Mouse (Mus musculus): ENCODE data around the gene Mdm4. TPM values are rescaled to one million over a fixed set of nuclear protein-coding genes. Genes with fewer than 3 reads are reported as not detected.

Mdm4 gene
- 40.2 and 45.9 TPM in 2 replicates for polyA plus RNA-seq (2015; fragmentation: Nextera tagmentation; extraction: Ambion mirVana)

DNA sequence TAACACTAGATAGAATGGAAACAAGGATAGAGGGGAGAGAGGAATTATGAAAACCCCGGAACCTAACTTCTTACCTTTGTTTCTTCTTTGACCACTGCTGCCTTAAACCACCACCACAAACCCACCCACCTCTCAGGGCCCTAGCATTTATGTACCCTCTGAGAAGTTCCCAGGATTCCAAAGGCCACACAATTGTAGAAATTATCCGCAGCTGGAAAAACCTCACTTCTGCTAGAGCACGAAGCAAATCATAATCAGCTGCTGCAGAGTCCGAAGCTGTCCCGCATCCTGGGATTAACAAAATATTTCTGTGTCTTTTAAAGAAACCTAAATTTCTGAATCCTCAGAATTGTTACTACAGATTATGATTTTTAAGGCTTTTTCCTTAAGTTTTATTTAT, at the start of gene Mdm4:
TSS of gene Mdm4 (minus strand) at position 101 of the 400 bp plus-strand sequence.
- WGBS: 92% methylated on average over 5 of the region's 5 CpGs

DNA sequence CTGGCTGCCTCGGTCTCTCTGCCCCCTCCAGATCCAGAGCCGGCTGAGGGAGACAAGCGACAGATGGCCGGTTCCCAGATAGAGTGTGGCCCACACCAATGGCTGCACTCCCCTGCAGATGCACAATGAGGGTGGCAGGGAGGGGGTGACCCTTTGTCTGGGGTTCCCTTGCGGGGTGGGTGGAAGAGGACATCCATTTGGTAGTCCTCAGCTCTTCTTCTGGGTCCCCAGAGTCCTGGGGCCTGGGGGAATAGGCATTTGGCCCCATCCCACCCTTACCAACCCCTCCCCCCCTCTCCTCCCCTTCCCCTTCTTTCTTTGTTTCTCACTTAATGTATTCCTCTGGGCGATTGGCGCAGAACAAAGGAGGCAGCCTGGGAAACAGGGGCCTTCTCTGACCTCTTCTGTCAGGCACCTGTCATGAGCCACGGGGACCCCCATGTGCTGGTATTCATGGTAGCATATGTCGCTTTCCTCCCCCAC, 49.8 kb upstream of the Mdm4 start:
- Histone ChIP-seq H3K4me1 (peaks cover 16% of the 10 kb centered on the region), H3K9ac (no peak overlapping the region), H3K27ac (no peak overlapping the region), H3K9me3 (no peaks in the 10 kb centered on the region), H3K27me3 (no peaks in the 10 kb centered on the region), H3K36me3 (peaks cover 54% of the 10 kb centered on the region), H3K4me3 (no peak overlapping the region), H3K4me2 (replicated peaks) (no peak overlapping the region)
- WGBS: 50% methylated on average over 8 of the region's 9 CpGs
- no peak for ATAC-seq (ENCODE audit: low FRiP score, low read depth)

More for the DNA sequence above, at the start of gene Mdm4:
- Histone ChIP-seq H3K9ac (no peak within 1 kb of the TSS), H3K4me2 (replicated peaks) (no peak within 1 kb of the TSS), H3K9me3 (no peaks in the 10 kb centered on the region), H3K27ac (no peak within 1 kb of the TSS), H3K4me3 (no peak within 1 kb of the TSS), H3K36me3 (no peaks in the 10 kb centered on the region), H3K4me1 (peaks cover 9% of the 10 kb centered on the region), H3K27me3 (no peaks in the 10 kb centered on the region)
- no peak for ATAC-seq (ENCODE audit: low FRiP score, low read depth)

DNA sequence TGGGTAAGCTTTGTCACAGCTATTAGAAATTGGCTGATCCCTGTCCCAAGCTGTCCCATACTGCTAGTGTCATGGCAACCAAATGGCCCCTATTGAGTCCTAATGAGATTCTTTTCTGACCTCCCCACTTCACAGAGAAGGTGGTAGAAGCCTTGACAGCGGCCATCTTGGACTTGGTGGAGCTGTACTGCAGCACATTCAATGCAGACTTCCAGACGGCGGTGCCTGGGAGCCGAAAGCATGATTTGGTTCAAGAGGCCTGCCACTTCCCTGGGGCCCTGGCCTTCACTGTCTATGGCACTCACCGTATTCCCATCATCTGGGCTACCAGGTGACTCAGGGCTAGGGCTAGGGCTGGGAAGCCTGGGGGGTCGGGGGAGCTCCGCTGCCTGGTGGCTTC, 49.1 kb upstream of the Mdm4 start:
- no peak overlapping the region for H3K4me3 ChIP-seq
- H3K9me3 ChIP-seq: no peaks in the 10 kb centered on the region
- H3K9ac ChIP-seq: no peak overlapping the region
- H3K4me1 ChIP-seq: peaks cover 16% of the 10 kb centered on the region
- peaks cover 54% of the 10 kb centered on the region for H3K36me3 ChIP-seq
- H3K4me2 ChIP-seq (replicated peaks): no peak overlapping the region
- no peak for ATAC-seq (ENCODE audit: low FRiP score, low read depth)
- no peak overlapping the region for H3K27ac ChIP-seq
- WGBS: 85% methylated on average over 7 of the region's 7 CpGs
- no peaks in the 10 kb centered on the region for H3K27me3 ChIP-seq

DNA sequence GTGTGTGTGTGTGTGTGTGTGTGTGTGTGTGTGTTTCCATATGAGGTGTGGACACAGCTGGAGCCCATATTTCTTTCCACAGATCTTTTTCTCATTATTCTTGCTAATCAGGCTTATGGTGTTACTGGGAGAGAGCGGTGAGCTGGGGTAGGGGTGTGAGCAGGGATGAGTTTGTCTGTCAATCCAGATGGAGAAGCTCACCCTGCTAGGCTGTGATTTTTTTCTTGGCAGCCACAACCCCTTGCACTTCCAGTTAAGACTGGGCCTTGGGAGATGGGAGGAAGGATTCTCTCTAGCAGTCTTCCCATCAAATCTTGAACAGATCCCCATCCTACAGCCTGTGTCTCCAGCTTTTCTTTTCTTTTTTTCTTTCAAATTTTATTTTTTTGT, 48.0 kb upstream of the Mdm4 start:
- no peak overlapping the region for H3K9ac ChIP-seq
- no peak overlapping the region for H3K4me2 ChIP-seq (replicated peaks)
- H3K4me3 ChIP-seq: no peak overlapping the region
- H3K36me3 ChIP-seq: peaks cover 51% of the 10 kb centered on the region
- H3K27ac ChIP-seq: peak overlapping the region; percentile 70; the same call in 1 of the 2 replicates
- peak; percentile 15; the same call in 1 of the 2 replicates for ATAC-seq (ENCODE audit: low FRiP score, low read depth)
- H3K9me3 ChIP-seq: no peaks in the 10 kb centered on the region
- H3K27me3 ChIP-seq: no peaks in the 10 kb centered on the region
- WGBS: 29% methylated on average over 1 of the region's 1 CpGs
- H3K4me1 ChIP-seq: peaks cover 20% of the 10 kb centered on the region

DNA sequence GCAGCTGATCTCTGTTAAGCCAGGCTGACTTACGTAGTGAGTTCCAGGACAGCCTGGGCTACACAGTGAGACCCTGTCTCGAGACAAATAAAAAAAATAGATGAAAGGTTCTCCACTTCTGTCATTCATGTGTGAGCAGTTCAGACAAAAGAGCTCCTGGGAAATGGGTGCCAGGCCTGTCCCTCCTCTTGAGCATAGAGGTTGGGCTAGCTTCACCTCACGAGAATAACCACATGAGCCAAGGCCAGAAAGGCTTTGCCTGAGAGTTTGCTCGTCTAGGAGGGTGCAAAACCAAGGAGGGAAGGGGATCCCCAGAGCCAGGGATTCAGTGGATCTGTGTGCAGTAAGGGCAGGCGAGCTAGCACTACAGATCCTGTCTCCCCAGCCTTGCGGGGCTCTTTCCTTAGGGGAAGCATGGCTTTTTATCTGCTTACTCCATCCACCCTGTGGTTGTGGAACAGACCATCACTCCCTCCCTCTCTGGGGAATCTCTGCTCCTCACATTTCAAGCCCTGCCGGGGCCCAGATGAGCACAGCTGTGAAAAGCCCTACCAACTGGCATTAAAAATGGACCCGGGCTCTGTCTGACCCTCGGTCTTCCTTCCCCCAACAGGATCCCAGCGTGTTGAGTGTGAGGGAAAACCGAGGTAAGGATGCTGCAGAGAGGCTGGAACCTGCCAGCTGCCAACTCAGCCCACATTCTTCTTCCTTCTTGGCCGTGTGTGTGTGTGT, 47.4 kb upstream of the Mdm4 start:
- Histone ChIP-seq H3K36me3 (peaks cover 45% of the 10 kb centered on the region), H3K4me1 (peaks cover 26% of the 10 kb centered on the region), H3K4me3 (no peak overlapping the region), H3K27ac (peak overlapping the region; percentile 70), H3K9ac (no peak overlapping the region), H3K27me3 (no peaks in the 10 kb centered on the region), H3K9me3 (no peaks in the 10 kb centered on the region), H3K4me2 (replicated peaks) (no peak overlapping the region)
- 40% methylated on average over 11 of the region's 12 CpGs for WGBS
- ATAC-seq (ENCODE audit: low FRiP score, low read depth): 0 out of 2 replicates have a peak, but pooled peaks have one; percentile 18

DNA sequence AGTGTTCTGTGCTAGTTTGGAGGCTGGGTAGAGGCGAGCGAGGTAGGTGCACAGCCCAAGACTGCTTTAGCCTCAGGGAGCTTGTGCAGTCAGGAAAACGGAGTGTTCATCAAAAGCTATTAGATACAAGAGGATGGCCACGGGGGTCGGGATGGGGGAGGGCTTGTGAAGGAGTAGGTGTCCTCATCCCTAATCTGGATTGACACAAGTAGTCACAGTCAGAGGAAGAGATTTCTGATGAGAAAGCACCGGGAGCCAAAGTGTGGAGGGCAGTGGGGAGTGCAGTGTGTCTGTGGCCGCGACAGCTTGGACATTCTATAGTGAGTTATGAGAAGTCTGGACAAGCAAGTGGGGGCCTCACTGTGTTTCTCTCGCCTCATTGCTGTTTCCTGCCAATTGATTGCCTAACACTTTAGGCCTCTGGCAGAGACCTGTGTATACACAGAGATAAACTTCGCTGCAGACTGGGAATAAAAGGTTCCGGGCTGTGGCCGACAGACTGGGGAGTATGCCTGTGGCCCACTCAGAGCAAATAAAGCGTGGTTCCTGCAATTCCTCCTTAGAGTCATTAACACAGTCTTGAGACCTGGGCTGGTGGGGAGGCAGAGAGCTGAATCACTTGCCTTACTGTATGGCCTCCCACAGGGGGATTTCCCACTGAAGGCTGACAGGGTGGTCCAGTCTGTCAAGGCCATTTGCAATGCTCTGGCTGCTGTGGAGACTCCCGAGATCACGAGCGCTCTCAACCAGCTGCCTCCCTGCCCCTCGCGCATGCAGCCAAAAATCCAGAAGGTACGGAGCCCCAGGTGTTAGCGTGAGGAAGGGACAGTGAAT, 46.5 kb upstream of the Mdm4 start:
- Histone ChIP-seq H3K9ac (no peak overlapping the region), H3K4me2 (replicated peaks) (no peak overlapping the region), H3K36me3 (peaks cover 40% of the 10 kb centered on the region), H3K4me3 (no peak overlapping the region), H3K27me3 (no peaks in the 10 kb centered on the region), H3K9me3 (no peaks in the 10 kb centered on the region), H3K27ac (no peak overlapping the region), H3K4me1 (peaks cover 27% of the 10 kb centered on the region)
- WGBS: 40% methylated on average over 20 of the region's 20 CpGs
- no peak for ATAC-seq (ENCODE audit: low FRiP score, low read depth)

DNA sequence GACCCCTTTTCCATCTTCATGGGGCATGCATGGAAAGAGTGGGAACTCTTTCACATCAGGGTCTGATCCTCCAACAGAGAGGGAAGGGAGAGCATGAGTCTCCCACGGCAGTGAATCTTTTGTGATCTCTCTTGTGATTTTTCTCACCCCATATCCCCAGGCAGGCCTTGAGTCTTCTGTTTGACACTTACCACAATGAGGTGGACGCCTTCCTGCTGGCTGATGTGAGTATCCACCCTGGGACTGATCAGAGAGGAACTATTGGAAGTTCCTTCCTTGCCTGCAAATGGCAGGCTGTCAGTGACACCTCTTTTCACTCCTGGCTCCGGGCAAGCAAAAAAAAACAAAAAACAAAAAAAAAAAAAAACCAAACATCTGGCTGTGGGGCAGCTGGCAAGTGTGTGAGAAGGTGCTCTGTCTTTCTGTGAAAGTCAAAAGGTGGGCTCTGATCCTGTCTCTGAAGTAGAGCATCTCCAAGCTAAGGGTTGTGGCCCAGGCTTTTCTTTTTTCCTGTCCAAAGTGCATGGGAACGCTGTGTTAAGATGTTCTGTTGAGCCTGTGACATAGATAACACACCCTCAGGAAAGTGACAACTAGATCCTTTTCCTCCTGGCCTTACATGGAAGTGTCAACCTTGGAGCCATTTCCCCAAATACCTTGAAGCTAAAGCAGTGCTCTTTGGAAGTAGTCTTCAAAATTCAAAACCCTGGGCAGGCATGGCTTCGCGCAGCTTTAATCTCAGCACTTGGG, 45.5 kb upstream of the Mdm4 start:
- Histone ChIP-seq H3K4me3 (no peak overlapping the region), H3K27me3 (no peaks in the 10 kb centered on the region), H3K27ac (no peak overlapping the region), H3K9me3 (no peaks in the 10 kb centered on the region), H3K36me3 (peaks cover 39% of the 10 kb centered on the region), H3K4me2 (replicated peaks) (no peak overlapping the region), H3K9ac (no peak overlapping the region), H3K4me1 (peaks cover 30% of the 10 kb centered on the region)
- 65% methylated on average over 6 of the region's 6 CpGs for WGBS
- no peak for ATAC-seq (ENCODE audit: low FRiP score, low read depth)

DNA sequence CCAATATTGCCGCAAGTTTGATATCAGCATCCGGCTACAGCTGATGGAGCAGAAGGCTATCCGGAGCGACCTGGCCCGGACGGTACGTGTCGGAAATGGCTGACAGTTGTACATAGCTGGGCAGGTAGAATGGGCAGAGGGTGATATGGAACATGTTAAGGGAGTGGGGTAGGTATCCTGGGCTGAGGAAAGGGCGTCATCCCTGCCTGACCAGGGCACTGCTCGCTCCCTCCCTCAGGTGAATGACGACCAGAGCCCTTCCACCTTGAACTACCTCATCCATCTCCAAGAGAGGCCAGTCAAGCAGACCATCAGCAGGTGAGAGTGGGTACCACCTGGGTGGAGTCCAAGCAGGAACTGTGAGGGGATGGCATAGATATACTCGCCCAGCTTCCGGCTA, 44.2 kb upstream of the Mdm4 start:
- no peak overlapping the region for H3K9ac ChIP-seq
- no peak overlapping the region for H3K27ac ChIP-seq
- H3K4me2 ChIP-seq (replicated peaks): no peak overlapping the region
- H3K4me3 ChIP-seq: no peak overlapping the region
- H3K27me3 ChIP-seq: no peaks in the 10 kb centered on the region
- ATAC-seq (ENCODE audit: low FRiP score, low read depth): no peak
- peaks cover 41% of the 10 kb centered on the region for H3K4me1 ChIP-seq
- WGBS: 92% methylated on average over 13 of the region's 13 CpGs
- peaks cover 30% of the 10 kb centered on the region for H3K36me3 ChIP-seq
- H3K9me3 ChIP-seq: no peaks in the 10 kb centered on the region

DNA sequence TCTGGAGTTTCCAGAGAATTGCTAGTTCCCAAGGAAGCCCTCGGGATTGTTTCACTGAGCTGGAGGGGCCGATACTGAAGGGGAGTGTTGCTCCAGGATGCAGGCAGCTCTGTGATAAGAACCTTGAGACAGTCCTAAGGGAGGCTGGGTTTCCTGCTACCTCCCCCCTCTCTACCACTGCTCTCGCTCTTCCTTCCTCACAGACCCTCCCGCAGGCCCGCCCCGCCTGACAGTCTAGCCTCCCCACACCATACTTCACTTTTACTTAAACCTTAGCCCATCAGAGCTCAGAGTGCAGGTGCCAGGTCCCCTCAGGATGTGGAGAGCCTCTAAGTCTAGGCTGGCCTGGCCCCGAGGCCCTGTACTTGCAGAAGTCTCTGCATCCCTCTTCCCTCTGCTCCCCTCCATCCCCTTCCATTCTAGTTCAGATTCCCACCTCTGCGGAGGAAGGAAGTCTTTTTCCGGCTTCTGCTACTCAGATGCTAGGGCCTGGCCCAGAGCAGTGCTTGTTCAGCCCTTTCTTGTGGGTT, 43.0 kb upstream of the Mdm4 start:
- no peak overlapping the region for H3K4me2 ChIP-seq (replicated peaks)
- H3K9ac ChIP-seq: no peak overlapping the region
- WGBS: 46% methylated on average over 9 of the region's 9 CpGs
- no peaks in the 10 kb centered on the region for H3K9me3 ChIP-seq
- H3K36me3 ChIP-seq: peaks cover 30% of the 10 kb centered on the region
- no peak overlapping the region for H3K4me3 ChIP-seq
- no peak overlapping the region; the same call in 1 of the 2 replicates for H3K27ac ChIP-seq
- ATAC-seq (ENCODE audit: low FRiP score, low read depth): no peak
- H3K4me1 ChIP-seq: peaks cover 52% of the 10 kb centered on the region
- H3K27me3 ChIP-seq: no peaks in the 10 kb centered on the region

DNA sequence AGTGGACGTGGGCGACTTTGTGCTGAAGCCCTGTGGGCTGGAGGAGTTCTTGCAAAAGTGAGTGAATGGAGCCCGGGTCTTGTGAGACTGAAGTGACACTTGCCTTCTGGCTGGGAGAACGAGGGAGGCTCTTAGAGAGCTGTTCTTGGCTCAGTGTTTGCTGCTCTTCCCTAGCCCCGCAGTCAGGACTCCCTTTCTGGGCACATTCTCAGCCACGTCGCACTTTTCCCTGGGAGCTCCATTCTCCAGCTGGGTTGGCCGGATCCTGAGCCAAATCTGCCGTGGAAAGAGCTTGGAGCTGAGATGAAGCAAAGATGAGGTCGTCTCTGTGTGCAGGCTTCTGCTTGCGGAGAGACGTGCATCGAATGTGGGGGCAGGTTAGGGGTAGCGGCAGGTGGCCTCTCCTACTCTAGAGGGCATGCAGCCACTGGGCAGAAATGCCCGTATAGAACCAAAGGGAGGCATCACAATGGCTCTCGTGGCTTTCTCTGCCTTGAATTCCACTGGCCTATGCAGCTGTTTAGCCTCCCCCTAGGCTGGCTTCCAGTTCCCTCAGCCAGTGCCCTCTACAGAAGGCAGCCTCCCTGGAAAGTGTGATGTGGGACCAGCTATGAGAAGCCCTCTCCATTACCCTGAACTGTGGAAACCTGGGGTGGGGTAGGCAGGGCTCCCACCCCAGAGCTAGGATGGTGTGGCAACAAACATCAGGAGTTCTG, 41.5 kb upstream of the Mdm4 start:
- WGBS: 77% methylated on average over 16 of the region's 16 CpGs
- no peak for ATAC-seq (ENCODE audit: low FRiP score, low read depth)
- Histone ChIP-seq H3K36me3 (peaks cover 34% of the 10 kb centered on the region), H3K4me3 (no peak overlapping the region), H3K4me2 (replicated peaks) (no peak overlapping the region), H3K9me3 (no peaks in the 10 kb centered on the region), H3K27ac (peak overlapping the region; percentile 10; the same call in 1 of the 2 replicates), H3K27me3 (no peaks in the 10 kb centered on the region), H3K4me1 (peaks cover 45% of the 10 kb centered on the region), H3K9ac (no peak overlapping the region)

DNA sequence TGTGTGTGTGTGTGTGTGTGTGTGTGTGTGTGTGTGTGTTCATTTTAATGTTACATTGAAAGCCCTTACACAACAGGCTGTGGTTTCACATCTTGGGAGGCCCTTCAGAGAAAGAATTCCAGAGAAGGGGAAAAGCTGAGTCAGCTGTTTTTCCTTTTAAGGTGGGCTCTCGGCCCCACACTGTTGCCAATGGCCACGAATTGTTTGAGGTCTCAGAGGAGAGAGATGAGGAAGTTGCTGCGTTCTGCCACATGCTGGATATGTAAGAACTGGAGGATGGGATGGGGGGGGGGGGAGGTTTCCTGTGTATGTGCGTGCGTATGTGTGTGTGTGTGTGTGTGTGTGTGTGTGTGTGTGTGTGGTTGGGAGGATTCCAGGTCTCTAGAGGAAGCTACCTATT, 39.8 kb upstream of the Mdm4 start:
- Histone ChIP-seq H3K27me3 (no peaks in the 10 kb centered on the region), H3K9me3 (no peaks in the 10 kb centered on the region), H3K36me3 (peaks cover 30% of the 10 kb centered on the region), H3K4me1 (peaks cover 41% of the 10 kb centered on the region), H3K27ac (peak overlapping the region; percentile 65; the same call in 1 of the 2 replicates), H3K4me3 (no peak overlapping the region), H3K4me2 (replicated peaks) (no peak overlapping the region), H3K9ac (no peak overlapping the region)
- peak; percentile 61; the same call in 1 of the 2 replicates for ATAC-seq (ENCODE audit: low FRiP score, low read depth)
- 40% methylated on average over 5 of the region's 5 CpGs for WGBS

Data from limb, embryonic 13.5 days (tissue).